ENCODE assay signal across 9 mouse cellular contexts in the genomic region with DNA sequence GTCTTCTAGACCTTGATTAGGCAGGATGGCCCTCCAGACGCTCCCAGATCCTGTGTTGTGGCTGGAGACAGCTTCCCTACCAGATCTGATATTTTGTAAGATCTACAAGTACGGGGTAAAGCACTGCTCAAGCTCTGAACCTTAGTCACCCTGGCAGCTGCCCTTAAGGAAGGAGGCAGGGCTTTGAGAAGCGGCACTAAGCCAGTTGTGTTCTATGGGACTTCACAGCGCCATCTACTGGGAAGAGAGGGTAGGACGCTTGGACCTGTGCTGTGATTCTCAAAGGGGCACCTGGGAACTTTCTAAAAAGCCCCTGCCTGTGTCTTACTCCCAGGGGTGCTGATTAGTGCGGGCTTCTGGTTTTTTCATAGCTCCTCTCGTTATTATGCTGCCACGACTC. TPM values are rescaled to one million over a fixed set of nuclear protein-coding genes. Genes with fewer than 3 reads are reported as not detected.
DNase-seq lines count a peak whose midpoint lies in the region; ATAC-seq and TF ChIP-seq lines count a peak whose summit lies in the region.
"Had no signal": no experiment of that assay in that cellular context is flagged by ENCODE, and none has a peak within 500 bp of the region (broad histone marks: within the 10 kb centered on the region; RNA-seq: fewer than 3 reads in every experiment).

No protein-coding gene starts in this region.

- TF ChIP-seq POLR2A in bone marrow, adult 2 months (IDR thresholded peaks at IDR 0.05; ENCODE audit: borderline replicate concordance, control insufficient read depth, low read depth, low read length), result no peak

- peaks cover 27% of the 10 kb centered on the region for H3K27me3 ChIP-seq in E14TG2a.4 (ENCODE audit: insufficient read depth, low read length)
- no peaks in the 10 kb centered on the region for H3K27me3 ChIP-seq in embryonic facial prominence, embryonic 14.5 days (replicated peaks; ENCODE audit: control insufficient read depth, insufficient read depth, low read length)
- H3K27me3 ChIP-seq in liver, embryonic 13.5 days, result peaks cover 3% of the 10 kb centered on the region; the same call in 1 of the 2 replicates

- H3K4me2 ChIP-seq in embryonic facial prominence, embryonic 14.5 days (ENCODE audit: low read depth, low read length), result no peak overlapping the region
- no peak overlapping the region for H3K4me2 ChIP-seq in liver, embryonic 13.5 days
- H3K4me2 ChIP-seq: limb, embryonic 12.5 days had no signal

- H3K4me1 ChIP-seq in E14TG2a.4 (replicated peaks; ENCODE audit: low read depth, low read length), result no peaks in the 10 kb centered on the region
- no peaks in the 10 kb centered on the region for H3K4me1 ChIP-seq in bone marrow, adult 2 months (ENCODE audit: control insufficient read depth, insufficient read depth, low read length)
- no peaks in the 10 kb centered on the region for H3K4me1 ChIP-seq in embryonic facial prominence, embryonic 14.5 days (ENCODE audit: control insufficient read depth, insufficient read depth, low read length)
- H3K4me1 ChIP-seq in liver, embryonic 13.5 days (replicated peaks), result no peaks in the 10 kb centered on the region
- H3K4me1 ChIP-seq: limb, embryonic 12.5 days had no signal

- no peak overlapping the region for H3K9ac ChIP-seq in embryonic facial prominence, embryonic 14.5 days (ENCODE audit: low read depth, low read length)
- no peak overlapping the region for H3K9ac ChIP-seq in liver, embryonic 13.5 days
- H3K9ac ChIP-seq: limb, embryonic 12.5 days had no signal

- H3K9me3 ChIP-seq in E14TG2a.4 (ENCODE audit: low read length), result no peaks in the 10 kb centered on the region
- no peaks in the 10 kb centered on the region for H3K9me3 ChIP-seq in embryonic facial prominence, embryonic 14.5 days (ENCODE audit: control insufficient read depth, low read length)
- H3K9me3 ChIP-seq in liver, embryonic 13.5 days (replicated peaks), result no peaks in the 10 kb centered on the region

- H3K27ac ChIP-seq in bone marrow, adult 2 months (ENCODE audit: control insufficient read depth, insufficient read depth, low read depth, low read length, poor library complexity), result no peak overlapping the region
- H3K27ac ChIP-seq in embryonic facial prominence, embryonic 14.5 days (replicated peaks; ENCODE audit: low read depth, low read length), result no peak overlapping the region
- no peak overlapping the region for H3K27ac ChIP-seq in liver, embryonic 13.5 days
- H3K27ac ChIP-seq: limb, embryonic 12.5 days had no signal

- TF ChIP-seq CTCF in E14TG2a.4 (conservative IDR thresholded peaks at IDR 0.05; ENCODE audit: low read length), result peak; percentile 84
- TF ChIP-seq CTCF in bone marrow, adult 2 months (IDR thresholded peaks at IDR 0.05; ENCODE audit: control insufficient read depth, insufficient read depth, low read length), result peak; percentile 62; the same call in 1 of the 2 replicates

- no peaks in the 10 kb centered on the region for H3K36me3 ChIP-seq in E14TG2a.4 (ENCODE audit: insufficient read depth, low read length)
- peaks cover 11% of the 10 kb centered on the region for H3K36me3 ChIP-seq in embryonic facial prominence, embryonic 14.5 days (ENCODE audit: control insufficient read depth, insufficient read depth, low read length)
- no peaks in the 10 kb centered on the region for H3K36me3 ChIP-seq in liver, embryonic 13.5 days

- peak; percentile 64; the same call in 1 of the 2 replicates for ATAC-seq in embryonic facial prominence, embryonic 14.5 days (ENCODE audit: low read depth)
- ATAC-seq in liver, embryonic 13.5 days (ENCODE audit: low read depth), result no peak

- no peak overlapping the region for H3K4me3 ChIP-seq in E14TG2a.4 (replicated peaks; ENCODE audit: low read length)
- no peak overlapping the region for H3K4me3 ChIP-seq in bone marrow, adult 2 months (replicated peaks; ENCODE audit: control insufficient read depth, low read depth, low read length)
- no peak overlapping the region for H3K4me3 ChIP-seq in embryonic facial prominence, embryonic 14.5 days (ENCODE audit: low read depth, low read length)
- no peak overlapping the region for H3K4me3 ChIP-seq in liver, embryonic 13.5 days (replicated peaks)
- H3K4me3 ChIP-seq: limb, embryonic 12.5 days had no signal

- WGBS in bone marrow, adult 2 months, result 7% methylated on average over 8 of the region's 8 CpGs
- WGBS in embryonic facial prominence, embryonic 14.5 days, result 7% methylated on average over 8 of the region's 8 CpGs
- WGBS in liver, embryonic 13.5 days (ENCODE audit: insufficient replicate concordance), result 4% methylated on average over 8 of the region's 8 CpGs

- peak; percentile 89 for DNase-seq in embryonic facial prominence, embryonic 14.5 days (ENCODE audit: low spot score)
- peak; percentile 74 for DNase-seq in heart, adult 8-10 months (ENCODE audit: low spot score)
- peak; percentile 88 for DNase-seq in kidney, postnatal 10 days
- DNase-seq in liver, embryonic 13.5 days, result peak; percentile 4
- peak; percentile 76 for DNase-seq in ovary, postnatal 14 days (ENCODE audit: low spot score)
- DNase-seq in urinary bladder, adult 18-20 months (ENCODE audit: low spot score in 2 of 2), result peak; percentile 64 to 67

RNA-seq across cellular contexts. Expression of a gene that starts 33.3 kb away (rescaled TPM):
- polyA plus RNA-seq in bone marrow, adult 2 months (2011; ENCODE audit: insufficient read depth, insufficient read length, low replicate concordance, missing spikeins), result not detected in 2 replicates
- polyA plus RNA-seq in embryonic facial prominence, embryonic 14.5 days (2014; fragmentation: Nextera tagmentation; extraction: Ambion mirVana), result 21.9 and 22.1 TPM in 2 replicates
- 1 to 10 TPM in 1 of 4 experiments, under 1 TPM in 3; 0.79 to 1.7 (median 0.82) TPM for total RNA-seq in heart, adult 8-10 months (2022)
- polyA plus RNA-seq in liver, embryonic 13.5 days (2015; fragmentation: Nextera tagmentation; extraction: Ambion mirVana), result 0.17 and 0.21 TPM in 2 replicates

Comparison
In these comparisons a context has a peak if more than half of its experiments do, and no peak if none do; other contexts are left out.
1. DNase-seq: peak in every context shown above with its lines; median percentile 89 in embryonic facial prominence, embryonic 14.5 days; 88 in kidney, postnatal 10 days; 76 in ovary, postnatal 14 days; 74 in heart, adult 8-10 months; 66 in urinary bladder, adult 18-20 months; 4 in liver, embryonic 13.5 days.
2. RNA of a gene that starts 33.3 kb away (polyA plus RNA-seq): 21.9 to 22.1 TPM in embryonic facial prominence, embryonic 14.5 days; 0.17 to 0.21 TPM in liver, embryonic 13.5 days and not detected in bone marrow, adult 2 months; every median in the first group is over 10 times any median in the second.